Comparison of ENCODE assay signal across 16 mouse cellular contexts in the genomic region with DNA sequence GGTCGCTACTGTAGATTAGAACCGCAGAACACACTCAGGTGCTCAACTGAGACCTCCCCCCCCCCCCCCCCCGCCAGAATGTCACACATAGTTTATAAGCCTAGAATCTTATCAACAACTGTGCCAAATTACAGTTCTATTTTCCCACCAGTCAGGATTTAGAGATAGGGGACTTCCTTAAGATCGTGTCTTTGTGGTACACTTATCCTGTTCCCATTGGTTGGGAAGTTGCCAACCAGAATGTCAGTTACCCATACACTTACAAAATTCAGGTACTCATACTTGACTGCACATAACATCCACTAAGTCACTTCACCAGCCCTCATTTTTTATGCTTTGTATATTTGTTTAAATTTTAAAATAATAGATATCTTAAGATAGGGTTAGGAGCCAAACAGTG.
"Had no signal": no experiment of that assay in that cellular context is flagged by ENCODE, and none has a peak within 500 bp of the region (broad histone marks: within the 10 kb centered on the region; RNA-seq: fewer than 3 reads in every experiment).

No protein-coding gene starts in this region.

- H3K4me1 ChIP-seq: neural tube, embryonic 13.5 days; neural tube, embryonic 15.5 days; stomach, embryonic 15.5 days had no signal

- H3K27me3 ChIP-seq: neural tube, embryonic 13.5 days; neural tube, embryonic 15.5 days; stomach, embryonic 15.5 days had no signal

- H3K4me3 ChIP-seq: neural tube, embryonic 13.5 days; neural tube, embryonic 15.5 days; stomach, embryonic 15.5 days had no signal

- H3K9ac ChIP-seq: neural tube, embryonic 13.5 days; neural tube, embryonic 15.5 days; stomach, embryonic 15.5 days had no signal

- DNase-seq: retina, postnatal 1 day; right cerebral cortex, adult 18-20 months; right cerebral cortex, postnatal 14 days; right cerebral cortex, postnatal 25 days; right cerebral cortex, postnatal 4 days; spleen, adult 18-20 months; thymus, adult 18-20 months; thymus, adult 2 months; thymus, postnatal 14 days; thymus, postnatal 25 days; thymus, postnatal 36 days; thymus, postnatal 4 days had no signal

- H3K9me3 ChIP-seq: neural tube, embryonic 13.5 days; neural tube, embryonic 15.5 days; stomach, embryonic 15.5 days had no signal

- H3K27ac ChIP-seq: neural tube, embryonic 13.5 days; neural tube, embryonic 15.5 days; stomach, embryonic 15.5 days; stomach, postnatal 0 days had no signal
